Mouse (Mus musculus) lung, adult 2 months (tissue): ENCODE data around the gene Nln.

Experiments used
- CTCF ChIP-seq: fragments of 200-500 bp; IDR thresholded peaks from 2 replicates; pipeline ENCODE4 v1.5.1; 2011; ENCODE audit warnings: mild to moderate bottlenecking, low read length, control low read depth; ENCODE audit not compliant: insufficient read depth
- POLR2A ChIP-seq: fragments of 200-500 bp; IDR thresholded peaks from 2 replicates; pipeline ENCODE4 v1.6.1; 2011; ENCODE audit warnings: low read depth, mild to moderate bottlenecking, control low read depth, low read length, borderline replicate concordance; ENCODE audit errors: extremely low read depth

- no peak for TF ChIP-seq POLR2A
- no peak for TF ChIP-seq CTCF
These were observed 17.7 kb downstream of the Nln start for GRCm38 (mm10) chr13:104091734-104092133.
